Mouse (Mus musculus): ENCODE results near the gene Adam17. TPM values are rescaled to one million over a fixed set of nuclear protein-coding genes. Genes with fewer than 3 reads are reported as not detected.
"Not testable (repeated sequence)": the region's sequence is repeated elsewhere in the genome, so short reads cannot be mapped to it uniquely, and the experiment has no call there.

The Adam17 gene
- polyA plus RNA-seq (2017; shearing (Covaris generic)) = 10 to 100 TPM; 49.8 to 50.7 TPM

- peak; percentile 94 for ATAC-seq
These were observed at the start of gene Adam17 for GRCm38 (mm10) chr12:21373100-21373819. Gene Adam17, minus strand, starts transcription at chr12:21373632.

- ATAC-seq = no peak
These were observed 45.2 kb upstream of the Adam17 start for GRCm38 (mm10) chr12:21418621-21419131.

- no peak for ATAC-seq
These were observed 44.7 kb upstream of the Adam17 start for GRCm38 (mm10) chr12:21418083-21418482.

GRCm38 (mm10) chr12:21417100-21418070 is 44.0 kb upstream of the Adam17 start, which contains the start of gene Ywhaq:
Gene Ywhaq, minus strand, starts transcription at chr12:21417637.
- peak; percentile 87 for ATAC-seq

- no peak for ATAC-seq
These were observed 43.1 kb upstream of the Adam17 start for GRCm38 (mm10) chr12:21416506-21416905.

GRCm38 (mm10) chr12:21410620-21411019 is 37.2 kb upstream of the Adam17 start:
- ATAC-seq = no peak

GRCm38 (mm10) chr12:21409651-21410050 is 36.2 kb upstream of the Adam17 start:
- peak; percentile 56 for ATAC-seq

GRCm38 (mm10) chr12:21408789-21409367 is 35.4 kb upstream of the Adam17 start:
- no peak for ATAC-seq

GRCm38 (mm10) chr12:21402771-21403170 is 29.3 kb upstream of the Adam17 start:
- no peak for ATAC-seq

- ATAC-seq = no peak
These were observed 12.8 kb upstream of the Adam17 start for GRCm38 (mm10) chr12:21386201-21386600.

- ATAC-seq = not testable (repeated sequence)
These were observed 5.4 kb upstream of the Adam17 start for GRCm38 (mm10) chr12:21378765-21379346.

GRCm38 (mm10) chr12:21375376-21376157 is 2.1 kb upstream of the Adam17 start:
- no peak for ATAC-seq

- peak; percentile 31 for ATAC-seq
These were observed 516 bp upstream of the Adam17 start for GRCm38 (mm10) chr12:21373820-21374475.

- no peak for ATAC-seq
These were observed 3.3 kb downstream of the Adam17 start for GRCm38 (mm10) chr12:21370035-21370611.

GRCm38 (mm10) chr12:21369087-21369410 is 4.4 kb downstream of the Adam17 start:
- ATAC-seq = no peak

GRCm38 (mm10) chr12:21368376-21369086 is 4.9 kb downstream of the Adam17 start:
- ATAC-seq = no peak

- no peak for ATAC-seq
These were observed 8.6 kb downstream of the Adam17 start for GRCm38 (mm10) chr12:21364624-21365435.

- ATAC-seq = no peak
These were observed 10.2 kb downstream of the Adam17 start for GRCm38 (mm10) chr12:21363195-21363594.

GRCm38 (mm10) chr12:21362686-21363085 is 10.7 kb downstream of the Adam17 start:
- no peak for ATAC-seq

All from CD4-positive, CD25-positive, alpha-beta regulatory T cell, adult 4 months (primary cell).